10 mouse cellular contexts compared by ENCODE assay signal in genomic region chr1:39702216-39703046, GRCm38 (mm10). TPM values are rescaled to one million over a fixed set of nuclear protein-coding genes. Genes with fewer than 3 reads are reported as not detected.
DNase-seq lines count a peak whose midpoint lies in the region; ATAC-seq and TF ChIP-seq lines count a peak whose summit lies in the region.
"Had no signal": no experiment of that assay in that cellular context is flagged by ENCODE, and none has a peak within 500 bp of the region (broad histone marks: within the 10 kb centered on the region; RNA-seq: fewer than 3 reads in every experiment).

No protein-coding gene starts in this region.

- intact Hi-C loops in gastrocnemius, adult 2 months (cut with DNase I), result no loop called here

- no peak overlapping the region; the same call in 1 of the 2 replicates for H3K4me2 ChIP-seq in kidney, embryonic 14.5 days (replicated peaks; ENCODE audit: low read depth, low read length)
- peak overlapping the region; percentile 15; the same call in 1 of the 2 replicates for H3K4me2 ChIP-seq in hindbrain, embryonic 12.5 days (replicated peaks)
- H3K4me2 ChIP-seq in midbrain, embryonic 15.5 days, result no peak overlapping the region

- TF ChIP-seq POLR2A in kidney, adult 2 months (IDR thresholded peaks at IDR 0.05; ENCODE audit: low read depth, low read length), result no peak

- peak overlapping the region; percentile 81 for H3K27ac ChIP-seq in kidney, embryonic 14.5 days (ENCODE audit: low read depth, low read length)
- H3K27ac ChIP-seq in kidney, adult 2 months (ENCODE audit: insufficient read depth, low read depth, low read length), result no peak overlapping the region
- no peak overlapping the region for H3K27ac ChIP-seq in hindbrain, embryonic 12.5 days
- H3K27ac ChIP-seq in midbrain, embryonic 15.5 days, result no peak overlapping the region
- no peak overlapping the region for H3K27ac ChIP-seq in gastrocnemius, adult 2 months

- WGBS in kidney, embryonic 14.5 days, result 12% methylated on average over 18 of the region's 18 CpGs
- WGBS in kidney, adult 2 months, result 39% methylated on average over 18 of the region's 18 CpGs
- 18% methylated on average over 18 of the region's 18 CpGs for WGBS in hindbrain, embryonic 12.5 days
- 25% methylated on average over 18 of the region's 18 CpGs for WGBS in midbrain, embryonic 15.5 days

- no peak for TF ChIP-seq CTCF in kidney, adult 2 months (conservative IDR thresholded peaks at IDR 0.05; ENCODE audit: insufficient read depth, insufficient read length, low read depth, low read length)
- TF ChIP-seq CTCF in gastrocnemius, adult 2 months (IDR thresholded peaks at IDR 0.05), result no peak

- no peak for DNase-seq in kidney, adult 2 months
- peak; percentile 45 for DNase-seq in embryo, embryonic 9.5 days (ENCODE audit: extremely low spot score)
- DNase-seq in MN1 (ENCODE audit: low spot score), result no peak
- DNase-seq in gastrocnemius, adult 2 months, result no peak
- DNase-seq in right cerebral cortex, postnatal 25 days, result no peak

- peak; percentile 60 for ATAC-seq in kidney, embryonic 14.5 days (ENCODE audit: low FRiP score, low TSS enrichment)
- no peak for ATAC-seq in hindbrain, embryonic 12.5 days (ENCODE audit: low FRiP score)
- peak; percentile 35; the same call in 1 of the 2 replicates for ATAC-seq in midbrain, embryonic 15.5 days (replicated peaks)
- ATAC-seq: Patski had no signal

- H3K4me1 ChIP-seq in kidney, embryonic 14.5 days (ENCODE audit: control insufficient read depth, insufficient read depth, low read length), result peaks cover 53% of the 10 kb centered on the region
- no peaks in the 10 kb centered on the region for H3K4me1 ChIP-seq in kidney, adult 2 months (ENCODE audit: control insufficient read depth, insufficient read depth, low read length)
- peaks cover 41% of the 10 kb centered on the region for H3K4me1 ChIP-seq in hindbrain, embryonic 12.5 days
- H3K4me1 ChIP-seq in midbrain, embryonic 15.5 days, result peaks cover 29% of the 10 kb centered on the region
- H3K4me1 ChIP-seq: megakaryocyte, embryonic 14.5 days had no signal

- no peak overlapping the region; the same call in 1 of the 2 replicates for H3K9ac ChIP-seq in kidney, embryonic 14.5 days (ENCODE audit: low read depth, low read length)
- no peak overlapping the region for H3K9ac ChIP-seq in hindbrain, embryonic 12.5 days
- H3K9ac ChIP-seq in midbrain, embryonic 15.5 days, result no peak overlapping the region

- no peaks in the 10 kb centered on the region for H3K9me3 ChIP-seq in kidney, embryonic 14.5 days (ENCODE audit: control insufficient read depth, low read length)
- no peaks in the 10 kb centered on the region for H3K9me3 ChIP-seq in hindbrain, embryonic 12.5 days (replicated peaks)
- no peaks in the 10 kb centered on the region for H3K9me3 ChIP-seq in midbrain, embryonic 15.5 days
- H3K9me3 ChIP-seq: megakaryocyte, embryonic 14.5 days had no signal

- H3K27me3 ChIP-seq in kidney, embryonic 14.5 days (ENCODE audit: control insufficient read depth, insufficient read depth, low read length), result no peaks in the 10 kb centered on the region
- no peaks in the 10 kb centered on the region for H3K27me3 ChIP-seq in kidney, adult 2 months (replicated peaks; ENCODE audit: control insufficient read depth, insufficient read depth, low read length)
- no peaks in the 10 kb centered on the region for H3K27me3 ChIP-seq in hindbrain, embryonic 12.5 days
- no peaks in the 10 kb centered on the region for H3K27me3 ChIP-seq in midbrain, embryonic 15.5 days (replicated peaks)
- H3K27me3 ChIP-seq: Patski had no signal

- no peak overlapping the region for H3K4me3 ChIP-seq in kidney, embryonic 14.5 days (ENCODE audit: low read length)
- H3K4me3 ChIP-seq in kidney, adult 2 months (ENCODE audit: insufficient read depth, low read depth, low read length), result no peak overlapping the region
- no peak overlapping the region for H3K4me3 ChIP-seq in hindbrain, embryonic 12.5 days
- H3K4me3 ChIP-seq in midbrain, embryonic 15.5 days, result no peak overlapping the region
- H3K4me3 ChIP-seq in gastrocnemius, adult 2 months, result no peak overlapping the region
- H3K4me3 ChIP-seq: megakaryocyte, embryonic 14.5 days had no signal

- H3K36me3 ChIP-seq in kidney, embryonic 14.5 days (ENCODE audit: control insufficient read depth, insufficient read depth, low read length), result no peaks in the 10 kb centered on the region
- no peaks in the 10 kb centered on the region for H3K36me3 ChIP-seq in kidney, adult 2 months (ENCODE audit: control insufficient read depth, insufficient read depth, low read length)
- H3K36me3 ChIP-seq in hindbrain, embryonic 12.5 days, result no peaks in the 10 kb centered on the region
- no peaks in the 10 kb centered on the region for H3K36me3 ChIP-seq in midbrain, embryonic 15.5 days (replicated peaks)

RNA-seq across cellular contexts. Expression of gene Rfx8, which starts 18.4 kb away (rescaled TPM):
- 0.18 TPM in 1 of 2 replicates, not detected in the other for polyA plus RNA-seq in kidney, embryonic 14.5 days (2014; fragmentation: Nextera tagmentation; extraction: Ambion mirVana)
- polyA plus RNA-seq in kidney, adult 2 months (2012; rRNA removed), result not detected in 2 replicates
- 0.63 and 0.93 TPM in 2 replicates for polyA plus RNA-seq in hindbrain, embryonic 12.5 days (2016; fragmentation: Nextera tagmentation; extraction: Ambion mirVana)
- polyA plus RNA-seq in midbrain, embryonic 15.5 days (2015; fragmentation: Nextera tagmentation; extraction: Ambion mirVana), result 0.31 and 0.32 TPM in 2 replicates
- total RNA-seq in gastrocnemius, adult 2 months (2021), result not detected
- polyA plus RNA-seq: Patski had no signal

RNA-seq across cellular contexts. Expression of gene Creg2, which starts 51.2 kb away (rescaled TPM):
- 0.04 TPM in 1 of 2 replicates, not detected in the other for polyA plus RNA-seq in kidney, embryonic 14.5 days (2014; fragmentation: Nextera tagmentation; extraction: Ambion mirVana)
- polyA plus RNA-seq in kidney, adult 2 months (2012; rRNA removed), result 0.04 and 0.09 TPM in 2 replicates
- polyA plus RNA-seq in hindbrain, embryonic 12.5 days (2016; fragmentation: Nextera tagmentation; extraction: Ambion mirVana), result 2.0 and 2.3 TPM in 2 replicates
- 8.2 and 9.3 TPM in 2 replicates for polyA plus RNA-seq in midbrain, embryonic 15.5 days (2015; fragmentation: Nextera tagmentation; extraction: Ambion mirVana)
- under 1 TPM in 1 of 2 experiments, not detected in 1; 0.08 TPM for total RNA-seq in gastrocnemius, adult 2 months (2021)
- polyA plus RNA-seq: Patski had no signal
